Mouse (Mus musculus) megakaryocyte, embryonic 14.5 days (primary cell): Measurements from ENCODE around the gene Cdkn1a.

Source experiments
- FLI1 ChIP-seq: IDR thresholded peaks from 2 replicates; pipeline ENCODE4 v1.6.1; 2012; ENCODE audit warnings: low read length, inconsistent platforms, mixed read lengths
- GATA1 ChIP-seq: IDR thresholded peaks from 3 replicates; pipeline ENCODE4 v1.6.1; 2012; ENCODE audit warnings: mixed read lengths, low read length, inconsistent platforms, borderline replicate concordance

GRCm38 (mm10) chr17:29116023-29116422 is 25.2 kb downstream of the Cdkn1a start:
- TF ChIP-seq GATA1 (no peak), FLI1 (no peak)
